Mouse (Mus musculus) c-Kit-positive CD71-negative TER-119-negative erythroid progenitor cells, embryonic 14.5 days (primary cell): ENCODE results near the gene Fgfr2.
"Not testable (repeated sequence)": the region's sequence is repeated elsewhere in the genome, so short reads cannot be mapped to it uniquely, and the experiment has no call there.

Source experiments
- DNase-seq: peaks from one replicate; pipeline ENCODE4 v3.0.0-alpha.2; 2013; ENCODE audit warnings: low read depth

The Fgfr2 gene

GRCm38 (mm10) chr7:131543623-131544481 lies 1579.3 kb downstream of the Fgfr2 start:
- DNase-seq, result no peak

GRCm38 (mm10) chr7:131542872-131543622 lies 1580.1 kb downstream of the Fgfr2 start:
- DNase-seq, result no peak

GRCm38 (mm10) chr7:131542115-131542871 lies 1580.9 kb downstream of the Fgfr2 start, which contains the start of gene Hmx3:
TSS of gene Hmx3 (plus strand) at chr7:131542867.
- no peak for DNase-seq

- no peak for DNase-seq
Measured at GRCm38 (mm10) chr7:131541184-131542114, 1581.7 kb downstream of the Fgfr2 start.

- DNase-seq, result peak; percentile 76
Measured at GRCm38 (mm10) chr7:131539979-131540378, 1583.2 kb downstream of the Fgfr2 start.

- DNase-seq, result no peak
Measured at GRCm38 (mm10) chr7:131503739-131504138, 1619.4 kb downstream of the Fgfr2 start.

GRCm38 (mm10) chr7:131478403-131478802 lies 1644.7 kb downstream of the Fgfr2 start:
- DNase-seq, result no peak

- no peak for DNase-seq
Measured at GRCm38 (mm10) chr7:131477140-131477539, 1646.0 kb downstream of the Fgfr2 start.

GRCm38 (mm10) chr7:131471551-131471950 lies 1651.6 kb downstream of the Fgfr2 start:
- no peak for DNase-seq

GRCm38 (mm10) chr7:131469506-131469905 lies 1653.6 kb downstream of the Fgfr2 start:
- DNase-seq, result peak; percentile 13

- no peak for DNase-seq
Measured at GRCm38 (mm10) chr7:131467312-131467711, 1655.8 kb downstream of the Fgfr2 start.

GRCm38 (mm10) chr7:131465735-131466134 lies 1657.4 kb downstream of the Fgfr2 start:
- DNase-seq, result no peak

GRCm38 (mm10) chr7:131465117-131465601 lies 1658.0 kb downstream of the Fgfr2 start:
- no peak for DNase-seq

GRCm38 (mm10) chr7:131456714-131457113 lies 1666.4 kb downstream of the Fgfr2 start:
- no peak for DNase-seq

- no peak for DNase-seq
Measured at GRCm38 (mm10) chr7:131437051-131437450, 1686.1 kb downstream of the Fgfr2 start.

GRCm38 (mm10) chr7:131434276-131434675 lies 1688.9 kb downstream of the Fgfr2 start:
- no peak for DNase-seq

GRCm38 (mm10) chr7:131432244-131432643 lies 1690.9 kb downstream of the Fgfr2 start:
- no peak for DNase-seq

GRCm38 (mm10) chr7:131427331-131427730 lies 1695.8 kb downstream of the Fgfr2 start:
- no peak for DNase-seq

- peak; percentile 6 for DNase-seq
Measured at GRCm38 (mm10) chr7:131424912-131425311, 1698.2 kb downstream of the Fgfr2 start.

- no peak for DNase-seq
Measured at GRCm38 (mm10) chr7:131417605-131418004, 1705.5 kb downstream of the Fgfr2 start.

GRCm38 (mm10) chr7:131416742-131417141 lies 1706.4 kb downstream of the Fgfr2 start:
- DNase-seq, result not testable (repeated sequence)
